Mouse (Mus musculus) lung, adult 2 months (tissue): ENCODE data around the gene Galnt16. TPM values are rescaled to one million over a fixed set of nuclear protein-coding genes. Genes with fewer than 3 reads are reported as not detected.

ENCODE experiments used
- DNase-seq: peaks from one replicate; pipeline ENCODE4 v3.0.0; 2022
- H3K4me1 ChIP-seq: fragments of 200-500 bp; 2 replicates; pipeline ENCODE4 v1.6.1; 2011; ENCODE audit warnings: low read length; ENCODE audit not compliant: control insufficient read depth, insufficient read depth
- H3K4me3 ChIP-seq: fragments of 200-500 bp; replicated peaks from 2 replicates; pipeline ENCODE3; 2011; ENCODE audit warnings: low read depth, mild to moderate bottlenecking, control low read depth, low read length; ENCODE audit errors: extremely low read depth
- CTCF ChIP-seq: fragments of 200-500 bp; IDR thresholded peaks from 2 replicates; pipeline ENCODE4 v1.5.1; 2011; ENCODE audit warnings: mild to moderate bottlenecking, low read length, control low read depth; ENCODE audit not compliant: insufficient read depth
- POLR2A ChIP-seq: fragments of 200-500 bp; IDR thresholded peaks from 2 replicates; pipeline ENCODE4 v1.6.1; 2011; ENCODE audit warnings: low read depth, mild to moderate bottlenecking, control low read depth, low read length, borderline replicate concordance; ENCODE audit errors: extremely low read depth
- WGBS: fragments of 180-500 bp; shearing (Covaris S2); methylation state at CpG from one replicate; pipeline ENCODE4 v1.1.7; 2018; 5-methylcytosine and 5-hydroxymethylcytosine counted together
- polyA plus RNA-seq: library from polyadenylated mRNA; depleted of rRNA; stranded (reverse); fragments of >200 nt; gene quantifications from 2 replicates; pipeline ENCODE4 v1.2.3, GENCODE M21; 2012

The Galnt16 gene
- polyA plus RNA-seq, 1 experiment, result 2.6 TPM

GRCm38 (mm10) chr12:80603566-80603965, 85.5 kb downstream of the Galnt16 start:
- DNase-seq, result peak; percentile 74
- WGBS, result 4% methylated on average over 4 of the region's 4 CpGs
- Histone ChIP-seq H3K4me3 (no peak overlapping the region), H3K4me1 (0 out of 2 replicates have a peak, but pooled peaks cover 2% of the 10 kb centered on the region)
- TF ChIP-seq POLR2A (no peak), CTCF (no peak)

- H3K4me1 ChIP-seq, result no peaks in the 10 kb centered on the region
- no peak overlapping the region for H3K4me3 ChIP-seq
- no peak for DNase-seq
- TF ChIP-seq POLR2A (no peak), CTCF (no peak)
- 76% methylated on average over 2 of the region's 2 CpGs for WGBS
Observed at GRCm38 (mm10) chr12:80604218-80604617, 86.1 kb downstream of the Galnt16 start.

GRCm38 (mm10) chr12:80608576-80608975, 90.5 kb downstream of the Galnt16 start:
- TF ChIP-seq POLR2A (no peak), CTCF (no peak)
- no peaks in the 10 kb centered on the region for H3K4me1 ChIP-seq
- DNase-seq, result no peak
- 65% methylated on average over 1 of the region's 1 CpGs for WGBS
- no peak overlapping the region for H3K4me3 ChIP-seq

GRCm38 (mm10) chr12:80609928-80610327, 91.9 kb downstream of the Galnt16 start:
- DNase-seq, result no peak
- Histone ChIP-seq H3K4me3 (no peak overlapping the region), H3K4me1 (no peaks in the 10 kb centered on the region)
- 55% methylated on average over 3 of the region's 3 CpGs for WGBS
- TF ChIP-seq CTCF (no peak), POLR2A (no peak)

GRCm38 (mm10) chr12:80612113-80612791, 94.2 kb downstream of the Galnt16 start:
- no peak for DNase-seq
- TF ChIP-seq CTCF (no peak), POLR2A (no peak)
- WGBS, result 57% methylated on average over 9 of the region's 9 CpGs
- Histone ChIP-seq H3K4me1 (no peaks in the 10 kb centered on the region), H3K4me3 (no peak overlapping the region)

- no peak for DNase-seq
- 45% methylated on average over 7 of the region's 7 CpGs for WGBS
- TF ChIP-seq CTCF (no peak), POLR2A (no peak)
- H3K4me1 ChIP-seq, result no peaks in the 10 kb centered on the region
- no peak overlapping the region for H3K4me3 ChIP-seq
Observed at GRCm38 (mm10) chr12:80615371-80616257, 97.5 kb downstream of the Galnt16 start.

- DNase-seq, result no peak
- no peak overlapping the region for H3K4me3 ChIP-seq
- 74% methylated on average over 5 of the region's 5 CpGs for WGBS
Observed at GRCm38 (mm10) chr12:80620501-80620900, 102.4 kb downstream of the Galnt16 start.

GRCm38 (mm10) chr12:80631790-80632189, 113.7 kb downstream of the Galnt16 start:
- WGBS, result 85% methylated on average over 5 of the region's 5 CpGs
- Histone ChIP-seq H3K4me3 (no peak overlapping the region), H3K4me1 (no peaks in the 10 kb centered on the region)
- TF ChIP-seq POLR2A (no peak), CTCF (no peak)
- no peak for DNase-seq

More at GRCm38 (mm10) chr12:80620501-80620900, 102.4 kb downstream of the Galnt16 start:
- no peaks in the 10 kb centered on the region for H3K4me1 ChIP-seq
- TF ChIP-seq POLR2A (no peak), CTCF (no peak)

- Histone ChIP-seq H3K4me3 (peak overlapping the region; percentile 93), H3K4me1 (peaks cover 13% of the 10 kb centered on the region; the same call in 1 of the 2 replicates)
- whole genome bisulfite sequencing, result 2% methylated on average over 47 of the region's 48 CpGs
- TF ChIP-seq CTCF, result peak; percentile 69; the same call in 1 of the 2 replicates
- no peak for TF ChIP-seq POLR2A
- DNase-seq, result peak; percentile 55
Observed at GRCm38 (mm10) chr12:80642725-80643692, 124.9 kb downstream of the Galnt16 start.
